Mouse (Mus musculus): ENCODE results near the gene Dlx3.

Dlx3 gene

DNA sequence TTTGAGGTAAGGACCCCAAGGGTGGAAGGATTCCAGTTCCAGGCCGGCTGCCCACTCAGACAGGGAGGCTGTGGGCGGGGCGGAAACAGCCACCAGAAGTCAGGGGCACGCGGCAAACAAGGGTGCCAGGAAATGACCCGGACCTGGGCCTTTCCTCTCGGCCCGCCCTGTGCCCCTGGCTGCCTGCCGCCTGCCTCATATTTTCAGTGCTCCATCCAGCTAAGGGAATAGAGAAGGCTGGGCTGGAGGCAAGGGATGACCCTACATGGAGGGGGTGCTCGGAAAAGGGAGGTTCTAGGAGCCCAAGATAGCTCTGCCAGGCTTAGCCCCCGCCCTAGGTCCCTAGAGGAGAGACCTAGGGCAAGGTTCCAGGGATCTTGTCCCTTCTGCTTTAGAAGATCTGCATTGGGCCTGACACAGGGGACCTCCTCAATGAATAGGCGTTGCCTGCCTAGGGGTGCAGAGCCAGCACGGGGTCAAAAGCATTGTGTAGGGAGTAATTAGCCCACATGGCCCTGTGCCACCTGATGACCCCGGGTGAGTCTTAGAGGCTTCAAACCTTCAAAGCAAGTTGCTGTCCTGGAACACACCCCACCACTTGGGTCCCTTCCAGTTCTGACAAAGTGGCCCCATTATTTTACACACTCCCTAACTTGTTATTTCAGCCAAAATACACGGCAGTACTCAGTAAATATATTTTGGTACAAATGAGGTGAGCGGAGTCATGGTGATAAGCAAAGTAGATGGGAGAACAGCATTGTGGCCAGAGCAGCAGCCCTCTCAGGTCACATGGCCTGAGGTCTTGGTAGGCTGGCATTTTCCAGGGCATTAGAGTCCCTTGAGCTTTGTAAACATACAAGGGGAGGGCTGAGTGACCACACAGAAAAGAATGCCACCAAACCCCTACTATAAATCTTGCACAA lies 30.8 kb upstream of the Dlx3 start:
- no peak for DNase-seq (ENCODE audit: low spot score in 2 of 2)

- DNase-seq (ENCODE audit: low spot score in 2 of 2), result no peak
These were observed 26.8 kb upstream of the Dlx3 start for GRCm38 (mm10) chr11:95093077-95093476.

- DNase-seq (ENCODE audit: low spot score in 2 of 2), result no peak
These were observed 24.3 kb upstream of the Dlx3 start for GRCm38 (mm10) chr11:95095596-95095995.

DNA sequence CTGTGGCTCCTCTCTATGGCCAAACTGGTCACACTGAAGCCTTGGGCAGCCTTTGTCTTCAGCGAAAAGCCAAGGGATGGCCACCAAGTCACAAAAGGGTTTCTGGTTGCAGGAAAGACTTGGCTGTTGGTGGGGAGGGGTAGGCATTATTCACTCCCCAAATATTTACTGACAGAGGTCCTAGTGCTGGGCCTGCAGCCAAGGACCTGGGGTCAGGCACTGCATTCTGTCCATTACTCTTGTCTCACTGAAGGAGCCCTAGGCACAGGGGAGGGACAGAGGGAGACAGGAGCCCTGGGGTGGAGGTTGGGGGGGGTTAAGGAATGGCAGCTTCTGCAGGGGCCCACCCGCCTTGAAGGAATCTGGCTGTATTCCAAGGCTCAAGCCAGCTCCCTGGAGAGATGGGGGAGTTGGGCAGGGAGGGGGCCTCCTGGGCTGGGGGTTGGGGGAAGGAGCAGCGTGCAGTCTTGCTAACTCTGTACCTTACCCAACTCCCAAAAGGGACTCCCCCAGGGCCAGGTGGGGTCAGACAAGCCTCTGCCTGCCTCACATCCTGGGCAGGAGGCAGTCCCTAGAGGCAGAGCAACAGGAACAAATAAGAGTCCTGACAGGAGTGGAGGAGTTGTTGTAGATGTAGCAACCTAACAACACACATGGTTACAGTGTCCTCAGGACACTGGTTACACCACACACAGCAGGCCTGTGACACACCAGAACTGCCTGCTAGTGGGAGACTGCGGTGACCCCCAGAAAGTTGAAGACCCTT lies 23.1 kb upstream of the Dlx3 start:
- DNase-seq (ENCODE audit: low spot score in 2 of 2), result no peak

DNA sequence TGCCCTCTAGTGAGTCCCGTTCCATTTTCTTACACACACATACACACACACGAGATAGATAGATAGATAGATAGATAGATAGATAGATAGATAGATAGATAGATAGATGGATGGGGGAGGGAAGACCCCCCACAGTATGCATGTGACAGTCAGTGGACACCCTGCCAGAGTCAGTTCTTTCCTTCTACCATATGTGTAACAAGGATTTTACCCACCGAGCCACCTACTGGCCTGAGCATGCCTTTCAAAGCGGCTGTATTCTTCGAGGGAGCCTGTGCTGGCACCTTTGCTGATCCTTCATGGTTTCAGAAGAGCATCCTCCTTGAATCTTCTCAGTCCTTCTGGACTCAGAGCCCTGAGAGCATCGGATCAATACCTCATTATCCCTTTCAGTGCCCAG lies 22.0 kb upstream of the Dlx3 start:
- no peak for DNase-seq (ENCODE audit: low spot score in 2 of 2)

DNA sequence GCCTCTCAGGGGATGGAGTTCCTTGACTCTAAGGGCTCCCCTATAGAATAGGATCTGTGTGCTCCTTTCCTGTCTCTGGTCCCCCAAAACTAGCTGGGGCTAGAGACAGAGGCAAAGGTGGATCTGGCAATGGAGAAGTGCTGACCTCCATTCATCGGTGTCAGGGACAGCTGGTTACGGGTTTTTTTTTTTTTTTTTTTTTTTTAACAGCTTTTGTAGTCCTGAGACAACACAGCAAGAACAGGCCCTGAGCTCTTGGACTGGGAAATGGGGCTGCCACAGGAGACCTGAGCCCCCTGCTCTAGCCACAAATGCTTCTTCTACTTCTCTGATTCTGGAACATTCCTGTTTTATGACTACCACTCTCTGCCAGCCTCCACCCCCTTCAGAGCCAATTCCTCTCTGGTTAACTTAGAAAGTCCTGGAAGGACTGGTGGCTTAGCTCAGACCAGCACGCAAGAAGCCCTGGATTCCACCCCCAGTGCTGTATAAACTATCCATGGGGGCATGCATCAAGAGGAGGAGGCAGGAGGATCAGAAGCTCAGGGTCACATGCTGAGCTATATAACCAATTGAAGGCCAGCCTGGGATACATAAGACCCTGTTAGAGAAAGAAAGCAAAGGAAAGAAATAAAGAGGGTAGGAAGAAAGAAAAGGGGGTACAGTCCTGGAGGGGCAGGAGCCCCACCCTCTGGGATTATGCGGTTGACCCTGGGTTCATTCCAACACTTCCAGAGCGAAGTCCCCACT lies 21.4 kb upstream of the Dlx3 start:
- no peak for DNase-seq (ENCODE audit: low spot score in 2 of 2)

DNA sequence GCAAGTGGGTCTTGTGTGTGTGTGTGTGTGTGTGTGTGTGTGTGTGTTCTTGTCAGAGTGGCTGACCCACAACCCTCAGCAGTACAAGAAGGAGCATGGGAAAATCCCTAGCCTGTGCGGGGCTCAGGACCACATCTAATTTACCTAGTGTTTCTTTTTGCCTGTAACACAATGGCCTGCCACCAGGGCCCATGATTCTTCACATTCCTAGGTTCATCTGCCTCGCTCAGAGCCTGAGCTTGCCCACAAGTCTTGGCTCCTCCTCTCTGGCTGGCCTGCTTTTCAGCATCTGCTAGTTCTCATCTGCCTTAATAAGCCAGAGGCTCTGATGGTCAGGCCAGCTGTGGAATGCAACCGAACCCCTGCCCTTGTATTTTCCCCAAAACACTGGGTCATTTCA lies 19.5 kb upstream of the Dlx3 start:
- no peak for DNase-seq (ENCODE audit: low spot score in 2 of 2)

DNA sequence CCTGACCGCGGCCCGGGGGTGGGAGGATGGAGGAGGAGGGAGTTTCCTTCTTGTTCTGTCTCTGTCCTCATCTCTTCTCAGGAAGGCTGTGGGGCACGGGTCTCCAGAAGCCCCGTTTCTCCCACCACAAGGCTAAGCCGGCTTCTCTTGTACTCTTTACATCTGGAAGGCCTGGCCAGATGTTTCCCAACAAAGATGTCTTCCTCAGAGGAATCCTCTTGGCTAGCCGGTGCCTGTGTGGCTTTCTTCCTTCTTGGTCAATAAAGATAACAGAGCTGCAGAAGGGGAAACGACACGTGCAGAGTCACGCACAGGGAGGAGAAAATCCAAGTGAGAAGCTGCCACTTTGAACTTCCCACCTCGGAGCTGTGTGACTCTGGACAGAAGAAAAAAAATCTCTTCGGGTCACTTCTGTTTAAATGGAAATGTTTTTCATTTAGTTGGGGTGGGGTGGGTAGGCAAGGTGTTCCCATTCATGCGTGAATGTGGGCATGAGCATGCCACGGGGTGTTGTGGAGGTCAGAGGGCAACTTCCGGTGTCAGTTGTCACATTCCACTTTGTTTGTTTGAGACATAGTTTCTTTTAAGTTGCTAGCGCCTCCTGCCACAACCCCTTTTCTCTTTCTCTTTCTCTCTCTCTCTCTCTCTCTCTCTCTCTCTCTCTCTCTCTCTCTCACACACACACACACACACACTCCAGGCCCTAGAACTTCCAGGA lies 18.7 kb upstream of the Dlx3 start:
- no peak for DNase-seq (ENCODE audit: low spot score in 2 of 2)

DNA sequence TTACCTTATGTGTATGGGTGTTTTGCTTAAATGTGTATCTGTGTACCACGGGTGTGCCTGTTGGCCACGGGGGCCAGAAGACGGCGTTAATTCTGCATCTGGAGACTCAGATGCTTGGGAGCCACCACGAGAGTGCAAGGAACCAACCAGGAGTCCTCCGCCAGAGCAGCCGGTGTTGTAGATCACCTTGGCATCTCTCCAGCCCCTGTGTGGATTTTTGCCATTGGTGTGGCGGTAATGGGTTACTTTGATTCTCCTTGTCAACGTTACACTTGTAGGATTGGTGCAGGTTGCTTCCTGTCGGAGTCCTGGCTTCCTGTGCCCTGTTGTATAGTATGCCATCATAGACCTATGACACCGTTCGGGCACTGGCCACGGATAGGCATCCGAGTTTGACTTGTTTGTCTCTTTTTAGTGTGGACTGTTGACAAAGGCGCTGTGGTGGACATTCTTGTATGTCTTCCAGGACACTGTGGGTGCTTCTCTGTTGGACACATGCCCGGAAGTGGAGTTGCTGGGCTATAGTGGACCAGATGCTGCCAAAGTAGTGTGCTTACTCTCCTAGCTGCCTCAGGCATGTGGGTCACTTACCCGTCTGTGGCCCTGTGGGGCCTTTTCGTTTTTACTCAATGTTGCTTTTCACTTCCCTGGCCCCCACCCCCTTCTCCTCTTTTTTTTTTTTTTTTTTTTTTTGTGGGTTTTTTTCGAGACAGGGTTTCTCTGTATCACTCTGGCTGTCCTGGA lies 17.6 kb upstream of the Dlx3 start:
- DNase-seq (ENCODE audit: low spot score in 2 of 2), result no peak

GRCm38 (mm10) chr11:95104266-95104665 lies 15.7 kb upstream of the Dlx3 start:
- DNase-seq (ENCODE audit: low spot score in 2 of 2), result no peak

GRCm38 (mm10) chr11:95105274-95105874 lies 14.5 kb upstream of the Dlx3 start:
- DNase-seq (ENCODE audit: low spot score in 2 of 2), result no peak

GRCm38 (mm10) chr11:95106440-95107236 lies 13.3 kb upstream of the Dlx3 start:
- DNase-seq (ENCODE audit: low spot score in 2 of 2), result peak; percentile 80 to 83

- no peak for DNase-seq (ENCODE audit: low spot score in 2 of 2)
These were observed 10.9 kb upstream of the Dlx3 start for GRCm38 (mm10) chr11:95109000-95109399.

- DNase-seq (ENCODE audit: low spot score in 2 of 2), result no peak
These were observed 9.8 kb upstream of the Dlx3 start for GRCm38 (mm10) chr11:95110081-95110480.

GRCm38 (mm10) chr11:95117030-95117429 lies 2.9 kb upstream of the Dlx3 start:
- peak; percentile 74 to 75 for DNase-seq (ENCODE audit: low spot score in 2 of 2)

DNA sequence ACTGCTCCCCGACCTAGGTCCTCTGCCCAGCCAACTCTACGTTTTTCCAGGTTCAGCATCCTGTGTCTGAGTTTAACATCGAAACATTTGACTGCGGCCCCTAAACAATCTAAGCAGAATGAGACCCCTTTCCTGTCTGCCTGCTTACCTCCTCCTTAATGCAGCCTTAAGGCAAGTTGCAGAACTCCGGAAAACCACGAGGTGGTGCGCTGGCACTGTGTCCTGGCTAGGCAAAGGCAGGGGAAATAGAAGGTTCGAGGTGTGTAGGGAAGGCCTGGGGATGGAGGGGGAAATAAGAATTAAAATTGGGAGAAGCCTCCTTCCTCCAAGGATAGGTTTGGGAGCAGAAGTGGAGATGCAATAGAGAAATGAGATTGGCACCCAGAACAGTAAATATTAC lies 1.4 kb upstream of the Dlx3 start:
- DNase-seq (ENCODE audit: low spot score in 2 of 2), result peak; percentile 71 to 83

DNA sequence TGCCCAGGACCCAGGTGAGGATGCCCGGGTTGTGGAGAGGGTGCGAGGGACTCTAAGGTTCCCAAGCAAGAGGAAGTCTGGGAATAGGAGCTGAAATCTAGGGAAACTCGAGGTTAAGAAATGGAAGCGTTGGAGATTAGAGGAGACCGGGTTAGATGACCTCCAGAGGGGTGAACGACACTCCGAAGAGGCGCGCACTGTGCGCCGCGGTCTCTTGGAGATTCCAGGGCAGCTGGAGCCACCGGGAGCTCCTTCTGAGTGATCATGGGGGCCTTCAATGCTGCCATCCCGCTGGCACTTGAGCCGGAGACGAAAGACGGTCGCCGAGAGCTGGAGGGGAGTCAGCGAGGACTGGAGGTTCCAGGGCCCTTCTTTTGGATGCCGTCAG lies 708 bp downstream of the Dlx3 start:
- DNase-seq (ENCODE audit: low spot score in 2 of 2), result no peak

DNA sequence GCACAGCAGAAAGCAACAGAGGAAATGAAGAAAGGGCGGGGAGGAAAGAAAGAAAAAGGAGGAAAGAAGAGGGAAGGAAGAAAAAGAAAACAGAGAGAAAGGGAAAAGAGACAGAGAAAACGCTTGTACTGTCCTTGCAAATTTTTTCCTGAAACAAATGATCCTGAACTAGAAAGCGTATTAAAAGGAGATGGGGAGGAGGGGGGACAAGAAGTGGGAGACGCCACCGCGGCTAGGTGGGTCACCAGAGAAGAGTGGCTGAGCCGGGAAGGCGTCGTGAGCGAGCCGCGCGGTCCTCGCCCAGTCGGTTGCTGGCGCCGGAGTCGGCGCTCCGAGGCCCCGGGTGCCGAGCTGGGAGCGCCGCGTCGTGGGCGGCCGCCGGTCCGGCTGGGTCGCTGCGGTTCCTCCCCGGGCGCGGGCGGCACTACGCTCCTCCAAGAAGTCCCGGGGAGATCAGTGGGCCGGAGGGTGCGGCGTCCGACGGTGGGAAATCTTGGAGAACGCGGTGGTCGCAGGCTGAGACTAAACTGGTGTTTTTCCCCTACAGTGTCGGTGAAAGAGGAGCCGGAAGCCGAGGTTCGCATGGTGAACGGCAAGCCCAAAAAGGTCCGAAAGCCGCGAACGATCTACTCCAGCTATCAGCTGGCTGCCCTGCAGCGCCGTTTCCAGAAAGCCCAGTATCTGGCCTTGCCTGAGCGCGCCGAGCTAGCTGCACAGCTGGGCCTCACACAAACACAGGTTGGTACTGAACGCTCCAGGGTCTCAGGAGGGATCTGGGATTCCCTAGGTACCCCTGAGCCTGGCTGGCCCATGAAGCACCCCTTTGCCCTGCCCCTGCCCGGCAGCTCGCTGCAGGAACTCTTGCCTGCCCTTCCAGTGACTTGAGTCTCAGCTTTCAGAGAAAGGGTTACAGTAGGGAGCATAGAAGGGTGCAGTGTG lies 1.5 kb downstream of the Dlx3 start:
- DNase-seq (ENCODE audit: low spot score in 2 of 2), result no peak

- DNase-seq (ENCODE audit: low spot score in 2 of 2), result no peak
These were observed 2.2 kb downstream of the Dlx3 start for GRCm38 (mm10) chr11:95122100-95122489.

Data from right cerebral cortex, adult 2 months (tissue).